Mouse (Mus musculus): Measurements from ENCODE around the gene Wnt1. TPM values are rescaled to one million over a fixed set of nuclear protein-coding genes. Genes with fewer than 3 reads are reported as not detected.
A peak's percentile ranks its signal among the peaks of the same experiment; 100 is the strongest.

Wnt1 gene
- polyA plus RNA-seq, 1 experiment from 2014 or later = 0.10 TPM

DNA sequence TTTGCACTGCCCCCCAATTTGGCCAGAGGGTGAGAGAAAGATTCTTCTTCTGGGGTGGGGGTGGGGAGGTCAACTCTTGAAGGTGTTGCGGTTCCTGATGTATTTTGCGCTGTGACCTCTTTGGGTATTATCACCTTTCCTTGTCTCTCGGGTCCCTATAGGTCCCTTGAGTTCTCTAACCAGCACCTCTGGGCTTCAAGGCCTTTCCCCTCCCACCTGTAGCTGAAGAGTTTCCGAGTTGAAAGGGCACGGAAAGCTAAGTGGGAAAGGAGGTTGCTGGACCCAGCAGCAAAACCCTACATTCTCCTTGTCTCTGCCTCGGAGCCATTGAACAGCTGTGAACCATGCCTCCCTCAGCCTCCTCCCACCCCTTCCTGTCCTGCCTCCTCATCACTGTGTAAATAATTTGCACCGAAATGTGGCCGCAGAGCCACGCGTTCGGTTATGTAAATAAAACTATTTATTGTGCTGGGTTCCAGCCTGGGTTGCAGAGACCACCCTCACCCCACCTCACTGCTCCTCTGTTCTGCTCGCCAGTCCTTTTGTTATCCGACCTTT, 3.6 kb downstream of the Wnt1 start:
- no peaks in the 10 kb centered on the region for H3K36me3 ChIP-seq (ENCODE audit: control insufficient read depth, insufficient read depth, low read length)
- no peak overlapping the region for H3K9ac ChIP-seq (ENCODE audit: low read depth, low read length)
- H3K4me3 ChIP-seq (ENCODE audit: low read depth, low read length) = peak overlapping the region; percentile 33; the same call in 1 of the 2 replicates
- 5% methylated on average over 13 of the region's 13 CpGs for WGBS
- DNase-seq (ENCODE audit: low spot score) (no peak), ATAC-seq (ENCODE audit: low read depth) (no peak)
- no peak overlapping the region for H3K27ac ChIP-seq (replicated peaks; ENCODE audit: low read depth, low read length)
- peaks cover 99% of the 10 kb centered on the region for H3K27me3 ChIP-seq (replicated peaks; ENCODE audit: control insufficient read depth, insufficient read depth, low read length)
- no peaks in the 10 kb centered on the region for H3K9me3 ChIP-seq (ENCODE audit: control insufficient read depth, low read length)
- peak overlapping the region; percentile 48; the same call in 1 of the 2 replicates for H3K4me2 ChIP-seq (ENCODE audit: low read depth, low read length)
- H3K4me1 ChIP-seq (ENCODE audit: control insufficient read depth, insufficient read depth, low read length) = 0 out of 2 replicates have a peak, but pooled peaks cover 9% of the 10 kb centered on the region

- H3K36me3 ChIP-seq (ENCODE audit: control insufficient read depth, insufficient read depth, low read length) = no peaks in the 10 kb centered on the region
- H3K27me3 ChIP-seq (replicated peaks; ENCODE audit: control insufficient read depth, insufficient read depth, low read length) = peaks cover 99% of the 10 kb centered on the region
- 0 out of 2 replicates have a peak, but pooled peaks cover 9% of the 10 kb centered on the region for H3K4me1 ChIP-seq (ENCODE audit: control insufficient read depth, insufficient read depth, low read length)
- H3K9me3 ChIP-seq (ENCODE audit: control insufficient read depth, low read length) = no peaks in the 10 kb centered on the region
- H3K9ac ChIP-seq (ENCODE audit: low read depth, low read length) = no peak overlapping the region
- ATAC-seq (ENCODE audit: low read depth) = peak; percentile 34; the same call in 1 of the 2 replicates
- no peak overlapping the region for H3K27ac ChIP-seq (replicated peaks; ENCODE audit: low read depth, low read length)
- H3K4me3 ChIP-seq (ENCODE audit: low read depth, low read length) = no peak overlapping the region
- no peak overlapping the region for H3K4me2 ChIP-seq (ENCODE audit: low read depth, low read length)
- WGBS = 3% methylated on average over 12 of the region's 13 CpGs
- no peak for DNase-seq (ENCODE audit: low spot score)
These were observed 7.3 kb downstream of the Wnt1 start for GRCm38 (mm10) chr15:98796803-98797595.

DNA sequence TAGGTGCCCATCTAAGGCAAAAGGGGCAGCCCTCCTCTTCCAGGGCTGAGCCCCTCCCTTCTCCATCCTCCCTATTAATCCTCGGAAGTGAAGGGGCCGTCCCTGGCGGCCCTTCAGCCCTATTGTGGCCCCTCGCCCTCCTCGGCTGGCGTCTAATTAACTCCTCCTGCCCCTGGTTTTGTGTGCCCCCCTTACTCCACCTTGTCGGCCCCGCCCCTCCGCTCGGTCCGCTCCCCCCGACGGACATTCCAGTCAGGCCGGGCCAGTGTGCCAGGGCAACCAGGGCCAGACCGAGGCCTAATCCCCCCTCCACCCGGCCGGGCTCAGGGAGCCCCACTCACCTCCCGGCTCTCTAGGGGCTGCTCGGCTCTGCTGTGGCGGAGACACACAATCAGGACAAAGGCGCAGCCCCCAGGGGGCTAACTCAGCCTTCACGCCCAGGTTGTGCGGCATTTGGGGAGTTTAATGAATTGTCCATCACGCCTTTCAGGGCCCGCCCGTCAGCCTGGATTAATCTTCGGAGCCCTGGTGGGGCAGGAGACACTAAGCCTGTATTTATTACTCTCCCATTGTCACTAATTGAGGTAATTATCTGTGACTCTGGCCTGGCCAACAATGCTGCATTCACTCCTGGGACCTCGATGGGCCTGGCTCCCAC, 8.3 kb downstream of the Wnt1 start:
- Histone ChIP-seq H3K27ac (replicated peaks; ENCODE audit: low read depth, low read length) (no peak overlapping the region), H3K9me3 (ENCODE audit: control insufficient read depth, low read length) (no peaks in the 10 kb centered on the region), H3K4me2 (ENCODE audit: low read depth, low read length) (peak overlapping the region; percentile 12; the same call in 1 of the 2 replicates), H3K27me3 (replicated peaks; ENCODE audit: control insufficient read depth, insufficient read depth, low read length) (peaks cover 99% of the 10 kb centered on the region), H3K9ac (ENCODE audit: low read depth, low read length) (peak overlapping the region; percentile 25; the same call in 1 of the 2 replicates), H3K36me3 (ENCODE audit: control insufficient read depth, insufficient read depth, low read length) (no peaks in the 10 kb centered on the region), H3K4me3 (ENCODE audit: low read depth, low read length) (no peak overlapping the region), H3K4me1 (ENCODE audit: control insufficient read depth, insufficient read depth, low read length) (0 out of 2 replicates have a peak, but pooled peaks cover under 1% of the 10 kb centered on the region)
- WGBS = 3% methylated on average over 22 of the region's 28 CpGs
- ATAC-seq (ENCODE audit: low read depth) = peak; percentile 63; the same call in 1 of the 2 replicates
- DNase-seq (ENCODE audit: low spot score) = peak; percentile 64

DNA sequence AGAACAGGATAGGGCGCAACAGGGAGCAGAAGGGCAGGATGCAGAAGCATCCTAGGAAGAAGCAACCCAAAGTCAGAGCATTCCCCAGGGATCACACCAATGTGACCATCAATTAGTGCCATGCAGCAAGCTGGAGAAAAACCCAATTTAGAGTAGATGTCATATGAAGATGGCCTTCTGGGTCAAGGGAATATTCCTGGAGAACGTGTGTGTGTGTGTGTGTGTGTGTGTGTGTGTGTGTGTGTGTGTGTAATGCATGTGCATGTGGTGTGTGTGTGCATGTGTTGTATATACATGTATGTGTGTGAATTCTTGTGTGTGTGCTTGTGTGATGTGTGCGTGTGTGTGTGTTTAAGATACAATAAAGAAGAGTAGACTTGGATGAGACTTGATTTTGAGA, 9.2 kb downstream of the Wnt1 start:
- no peaks in the 10 kb centered on the region for H3K36me3 ChIP-seq (ENCODE audit: control insufficient read depth, insufficient read depth, low read length)
- H3K4me1 ChIP-seq (ENCODE audit: control insufficient read depth, insufficient read depth, low read length) = no peaks in the 10 kb centered on the region
- 42% methylated on average over 3 of the region's 3 CpGs for WGBS
- no peak overlapping the region for H3K27ac ChIP-seq (replicated peaks; ENCODE audit: low read depth, low read length)
- no peak overlapping the region for H3K4me3 ChIP-seq (ENCODE audit: low read depth, low read length)
- H3K9ac ChIP-seq (ENCODE audit: low read depth, low read length) = no peak overlapping the region
- H3K4me2 ChIP-seq (ENCODE audit: low read depth, low read length) = no peak overlapping the region
- DNase-seq (ENCODE audit: low spot score) = no peak
- no peak for ATAC-seq (ENCODE audit: low read depth)
- H3K9me3 ChIP-seq (ENCODE audit: control insufficient read depth, low read length) = no peaks in the 10 kb centered on the region
- peaks cover 99% of the 10 kb centered on the region for H3K27me3 ChIP-seq (replicated peaks; ENCODE audit: control insufficient read depth, insufficient read depth, low read length)

DNA sequence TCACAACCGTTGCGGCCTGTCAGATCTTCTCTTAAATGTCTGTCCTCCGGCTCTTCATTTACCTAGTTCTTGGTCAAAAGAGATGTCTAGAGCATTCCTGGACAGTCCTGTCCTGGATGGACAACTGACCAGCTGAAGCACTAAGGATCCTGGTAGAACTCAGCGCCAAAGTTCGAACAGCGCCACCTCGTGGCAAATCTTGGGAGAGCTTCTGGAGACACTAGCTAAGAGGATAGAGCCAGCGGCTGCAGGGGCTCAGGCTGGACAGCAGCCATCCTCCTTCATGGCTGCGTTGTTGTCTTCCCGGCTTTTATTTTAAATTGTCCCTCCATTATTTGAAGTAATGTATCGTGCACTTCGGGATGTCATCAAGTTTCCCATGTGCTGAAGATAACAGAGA, 9.7 kb downstream of the Wnt1 start:
- peak; percentile 72 for DNase-seq (ENCODE audit: low spot score)
- no peaks in the 10 kb centered on the region for H3K9me3 ChIP-seq (ENCODE audit: control insufficient read depth, low read length)
- H3K4me1 ChIP-seq (ENCODE audit: control insufficient read depth, insufficient read depth, low read length) = no peaks in the 10 kb centered on the region
- H3K27ac ChIP-seq (replicated peaks; ENCODE audit: low read depth, low read length) = no peak overlapping the region
- no peak overlapping the region for H3K9ac ChIP-seq (ENCODE audit: low read depth, low read length)
- WGBS = 12% methylated on average over 12 of the region's 12 CpGs
- H3K36me3 ChIP-seq (ENCODE audit: control insufficient read depth, insufficient read depth, low read length) = no peaks in the 10 kb centered on the region
- peaks cover 99% of the 10 kb centered on the region for H3K27me3 ChIP-seq (replicated peaks; ENCODE audit: control insufficient read depth, insufficient read depth, low read length)
- ATAC-seq (ENCODE audit: low read depth) = no peak
- no peak overlapping the region for H3K4me3 ChIP-seq (ENCODE audit: low read depth, low read length)
- H3K4me2 ChIP-seq (ENCODE audit: low read depth, low read length) = no peak overlapping the region

DNA sequence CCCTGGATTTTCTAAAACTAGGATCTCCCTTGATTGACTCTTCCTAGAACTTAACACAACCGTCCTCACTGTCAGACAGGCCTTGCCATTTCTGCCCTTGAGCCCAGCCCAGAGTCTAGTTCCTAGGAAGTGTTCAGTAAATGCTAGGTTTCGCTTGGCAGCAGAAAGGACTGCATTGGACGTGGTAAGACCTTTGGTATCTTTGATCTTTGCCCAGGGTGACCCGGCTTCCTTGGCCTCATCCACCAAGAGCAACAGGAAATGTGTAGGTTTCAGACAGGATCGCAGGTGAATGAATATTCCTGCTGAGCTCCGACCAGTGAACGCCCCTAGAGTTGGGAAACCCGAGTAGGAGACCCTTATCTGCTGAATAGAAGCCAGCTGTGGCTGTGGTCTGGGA, 13.3 kb downstream of the Wnt1 start:
- H3K4me3 ChIP-seq (ENCODE audit: low read depth, low read length) = no peak overlapping the region
- H3K27me3 ChIP-seq (replicated peaks; ENCODE audit: control insufficient read depth, insufficient read depth, low read length) = peaks cover 100% of the 10 kb centered on the region
- ATAC-seq (ENCODE audit: low read depth) = no peak
- no peak overlapping the region for H3K9ac ChIP-seq (ENCODE audit: low read depth, low read length)
- H3K27ac ChIP-seq (replicated peaks; ENCODE audit: low read depth, low read length) = no peak overlapping the region
- no peaks in the 10 kb centered on the region for H3K36me3 ChIP-seq (ENCODE audit: control insufficient read depth, insufficient read depth, low read length)
- H3K4me1 ChIP-seq (ENCODE audit: control insufficient read depth, insufficient read depth, low read length) = peaks cover 13% of the 10 kb centered on the region
- 5% methylated on average over 8 of the region's 8 CpGs for WGBS
- no peaks in the 10 kb centered on the region for H3K9me3 ChIP-seq (ENCODE audit: control insufficient read depth, low read length)
- no peak overlapping the region for H3K4me2 ChIP-seq (ENCODE audit: low read depth, low read length)
- no peak for DNase-seq (ENCODE audit: low spot score)

DNA sequence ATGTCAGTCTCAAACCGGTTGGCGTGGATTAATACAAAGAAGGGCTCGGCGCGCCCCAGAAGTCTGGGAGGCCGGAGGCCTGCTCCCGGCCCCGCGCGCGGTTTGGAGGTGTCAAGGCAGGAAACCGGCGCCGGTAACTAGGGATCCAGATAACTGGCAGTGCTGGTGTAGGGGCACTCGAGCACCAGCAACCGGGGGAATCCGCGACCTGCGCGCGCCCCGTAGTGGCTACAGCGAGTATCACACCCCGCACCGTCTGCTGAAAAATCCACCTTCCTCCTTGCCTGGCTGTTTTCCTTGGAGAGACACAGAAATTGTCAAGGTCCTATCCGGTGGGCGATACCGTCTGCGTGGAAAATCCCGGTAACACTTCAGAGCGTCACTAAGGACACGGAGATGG, 14.4 kb downstream of the Wnt1 start:
- Histone ChIP-seq H3K27me3 (replicated peaks; ENCODE audit: control insufficient read depth, insufficient read depth, low read length) (peaks cover 100% of the 10 kb centered on the region), H3K4me2 (ENCODE audit: low read depth, low read length) (peak overlapping the region; percentile 45), H3K9ac (ENCODE audit: low read depth, low read length) (no peak overlapping the region), H3K36me3 (ENCODE audit: control insufficient read depth, insufficient read depth, low read length) (no peaks in the 10 kb centered on the region), H3K4me1 (ENCODE audit: control insufficient read depth, insufficient read depth, low read length) (peaks cover 20% of the 10 kb centered on the region), H3K27ac (replicated peaks; ENCODE audit: low read depth, low read length) (no peak overlapping the region), H3K4me3 (ENCODE audit: low read depth, low read length) (peak overlapping the region; percentile 20; the same call in 1 of the 2 replicates), H3K9me3 (ENCODE audit: control insufficient read depth, low read length) (no peaks in the 10 kb centered on the region)
- under 1% methylated on average over 32 of the region's 32 CpGs for WGBS
- no peak for ATAC-seq (ENCODE audit: low read depth)
- DNase-seq (ENCODE audit: low spot score) = peak; percentile 67

DNA sequence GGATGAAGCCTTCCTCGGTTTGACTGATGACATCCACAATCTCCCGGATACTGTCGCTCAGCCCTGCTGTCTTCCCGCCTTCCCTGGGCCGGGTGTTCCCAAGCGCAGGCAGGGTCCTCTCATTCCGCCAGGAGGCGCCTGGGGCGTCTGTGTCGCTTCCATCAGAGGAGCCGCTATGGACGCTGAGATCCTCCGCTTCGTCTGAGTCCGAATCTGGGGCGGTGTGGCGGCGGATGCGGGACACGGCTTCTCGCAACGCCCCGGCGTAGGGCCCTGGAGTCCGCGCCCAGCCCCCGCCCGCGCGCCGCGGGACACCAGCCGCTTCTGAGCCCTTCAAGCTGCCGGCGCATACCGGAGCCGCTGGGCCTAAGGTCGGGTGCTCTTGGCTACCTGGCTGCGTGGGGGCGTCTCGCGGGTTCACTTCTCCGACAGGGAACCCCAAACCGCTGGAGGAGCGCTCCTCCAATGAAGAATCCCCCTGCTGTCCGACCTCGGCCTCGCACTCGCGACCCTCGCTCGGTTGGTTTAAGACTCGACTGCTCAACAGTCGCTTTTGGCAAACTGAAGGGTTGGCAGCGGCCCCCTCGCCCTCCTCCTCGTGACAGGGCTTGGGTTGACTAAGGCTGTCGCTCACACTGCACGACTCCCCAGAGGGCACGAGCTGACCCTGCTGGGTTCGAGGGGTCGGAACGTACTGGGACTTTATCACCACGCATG, 15.8 kb downstream of the Wnt1 start:
- no peaks in the 10 kb centered on the region for H3K9me3 ChIP-seq (ENCODE audit: control insufficient read depth, low read length)
- peaks cover 20% of the 10 kb centered on the region for H3K4me1 ChIP-seq (ENCODE audit: control insufficient read depth, insufficient read depth, low read length)
- ATAC-seq (ENCODE audit: low read depth) (no peak), DNase-seq (ENCODE audit: low spot score) (peak; percentile 72)
- peak overlapping the region; percentile 41 for H3K4me3 ChIP-seq (ENCODE audit: low read depth, low read length)
- peak overlapping the region; percentile 70 for H3K4me2 ChIP-seq (ENCODE audit: low read depth, low read length)
- no peak overlapping the region for H3K27ac ChIP-seq (replicated peaks; ENCODE audit: low read depth, low read length)
- peak overlapping the region; percentile 43 for H3K9ac ChIP-seq (ENCODE audit: low read depth, low read length)
- WGBS = 2% methylated on average over 56 of the region's 64 CpGs
- peaks cover 96% of the 10 kb centered on the region for H3K27me3 ChIP-seq (replicated peaks; ENCODE audit: control insufficient read depth, insufficient read depth, low read length)
- no peaks in the 10 kb centered on the region for H3K36me3 ChIP-seq (ENCODE audit: control insufficient read depth, insufficient read depth, low read length)

Data from embryonic facial prominence, embryonic 14.5 days (tissue).